Mouse (Mus musculus) small intestine, adult 2 months (tissue): ENCODE measurements around the gene Tbc1d2b.

Experiments used
- CTCF ChIP-seq: fragments of 200-500 bp; IDR thresholded peaks from 2 replicates; pipeline ENCODE4 v1.5.1; 2012; ENCODE audit warnings: low read depth, mild to moderate bottlenecking, control low read depth, inconsistent platforms, low read length, moderate library complexity, mixed read lengths; ENCODE audit not compliant: insufficient replicate concordance, insufficient read length; ENCODE audit errors: extremely low read depth
- POLR2A ChIP-seq: fragments of 200-500 bp; IDR thresholded peaks from 2 replicates; pipeline ENCODE4 v1.6.1; 2012; ENCODE audit warnings: low read depth, mild to moderate bottlenecking, control low read depth, inconsistent platforms, low read length, moderate library complexity

- TF ChIP-seq CTCF (no peak), POLR2A (no peak)
Observed at GRCm38 (mm10) chr9:90293641-90294398, 23.2 kb upstream of the Tbc1d2b start.
